Mouse (Mus musculus): ENCODE measurements at regions not wholly inside any gene's neighbourhood (a gene's known extent, or its start where the extent isn't known, plus 50 kb on each side); places are given as distances from the start of the nearest gene placed in this dataset.

DNA sequence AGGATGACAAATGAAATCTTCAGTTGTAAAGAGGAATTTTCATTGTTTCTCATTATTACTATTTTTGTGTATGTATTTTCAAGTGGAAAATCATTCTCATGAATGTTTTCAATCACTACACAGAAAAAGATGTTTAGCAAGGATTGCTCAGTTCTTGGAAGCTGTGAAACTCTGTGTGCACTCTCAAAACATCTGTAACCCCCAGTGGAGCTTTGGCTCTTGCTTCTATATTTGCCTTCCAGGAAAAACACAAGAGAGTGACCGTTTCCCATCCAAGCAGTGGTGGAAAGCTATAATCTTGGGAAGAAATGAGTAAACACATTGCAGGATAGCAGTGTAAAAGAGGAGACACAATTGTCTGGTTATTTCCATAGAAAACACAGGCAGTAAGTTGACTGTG, 584.7 kb upstream of the Klf6 start:
- no peak for TF ChIP-seq CHD2 (IDR thresholded peaks at IDR 0.05; ENCODE audit: low read depth, low read length)
- no peak for TF ChIP-seq ZNF384 (IDR thresholded peaks at IDR 0.05; ENCODE audit: low read depth, low read length)
- TF ChIP-seq HCFC1 (IDR thresholded peaks at IDR 0.05; ENCODE audit: borderline replicate concordance, insufficient read depth, low read length), result no peak
- TF ChIP-seq ZC3H11A (IDR thresholded peaks at IDR 0.05; ENCODE audit: borderline replicate concordance, low read depth, low read length), result no peak
- no peak for TF ChIP-seq MAFK (IDR thresholded peaks at IDR 0.05; ENCODE audit: insufficient read depth, low read depth, low read length)

Data from ES-E14 (cell line).